Mouse (Mus musculus): ENCODE data around the gene Cask. TPM values are rescaled to one million over a fixed set of nuclear protein-coding genes. Genes with fewer than 3 reads are reported as not detected.

Gene Cask
- polyA plus RNA-seq, 1 experiment from 2014 or later = 27.3 TPM

GRCm38 (mm10) chrX:13846653-13847501 lies 4.3 kb downstream of the Cask start:
- H3K36me3 ChIP-seq (ENCODE audit: control insufficient read depth, insufficient read depth, low read length) = no peaks in the 10 kb centered on the region
- 18% methylated on average over 54 of the region's 59 CpGs for WGBS
- H3K9ac ChIP-seq (replicated peaks; ENCODE audit: low read depth, low read length) = peak overlapping the region; percentile 21; the same call in 1 of the 2 replicates
- no peaks in the 10 kb centered on the region for H3K27me3 ChIP-seq (ENCODE audit: control insufficient read depth, insufficient read depth, low read length)
- peak overlapping the region; percentile 77; the same call in 1 of the 2 replicates for H3K27ac ChIP-seq (ENCODE audit: low read length)
- no peaks in the 10 kb centered on the region for H3K4me1 ChIP-seq (ENCODE audit: control insufficient read depth, insufficient read depth, low read length)
- peak; percentile 94 for ATAC-seq (ENCODE audit: insufficient number of reproducible peaks, insufficient read depth, low FRiP score, low read depth)
- no peaks in the 10 kb centered on the region for H3K9me3 ChIP-seq (ENCODE audit: control insufficient read depth, low read depth, low read length)
- peak overlapping the region; percentile 47 for H3K4me2 ChIP-seq (replicated peaks; ENCODE audit: low read depth, low read length)
- H3K4me3 ChIP-seq (ENCODE audit: low read depth, low read length) = peak overlapping the region; percentile 57

GRCm38 (mm10) chrX:13845858-13846652 lies 5.1 kb downstream of the Cask start:
- Histone ChIP-seq H3K27me3 (ENCODE audit: control insufficient read depth, insufficient read depth, low read length) (no peaks in the 10 kb centered on the region), H3K4me1 (ENCODE audit: control insufficient read depth, insufficient read depth, low read length) (no peaks in the 10 kb centered on the region), H3K27ac (ENCODE audit: low read length) (peak overlapping the region; percentile 77; the same call in 1 of the 2 replicates), H3K9me3 (ENCODE audit: control insufficient read depth, low read depth, low read length) (no peaks in the 10 kb centered on the region), H3K36me3 (ENCODE audit: control insufficient read depth, insufficient read depth, low read length) (no peaks in the 10 kb centered on the region), H3K9ac (replicated peaks; ENCODE audit: low read depth, low read length) (peak overlapping the region; percentile 76), H3K4me2 (replicated peaks; ENCODE audit: low read depth, low read length) (peak overlapping the region; percentile 42), H3K4me3 (ENCODE audit: low read depth, low read length) (peak overlapping the region; percentile 57)
- peak; percentile 51; the same call in 1 of the 2 replicates for ATAC-seq (ENCODE audit: insufficient number of reproducible peaks, insufficient read depth, low FRiP score, low read depth)
- 25% methylated on average over 70 of the region's 100 CpGs for WGBS

GRCm38 (mm10) chrX:13845141-13845857 lies 5.9 kb downstream of the Cask start:
- no peaks in the 10 kb centered on the region for H3K36me3 ChIP-seq (ENCODE audit: control insufficient read depth, insufficient read depth, low read length)
- ATAC-seq (ENCODE audit: insufficient number of reproducible peaks, insufficient read depth, low FRiP score, low read depth) = no peak
- WGBS = 22% methylated on average over 22 of the region's 22 CpGs
- H3K4me1 ChIP-seq (ENCODE audit: control insufficient read depth, insufficient read depth, low read length) = no peaks in the 10 kb centered on the region
- no peaks in the 10 kb centered on the region for H3K27me3 ChIP-seq (ENCODE audit: control insufficient read depth, insufficient read depth, low read length)
- H3K4me3 ChIP-seq (ENCODE audit: low read depth, low read length) = peak overlapping the region; percentile 57
- no peaks in the 10 kb centered on the region for H3K9me3 ChIP-seq (ENCODE audit: control insufficient read depth, low read depth, low read length)
- H3K9ac ChIP-seq (replicated peaks; ENCODE audit: low read depth, low read length) = peak overlapping the region; percentile 76
- peak overlapping the region; percentile 77; the same call in 1 of the 2 replicates for H3K27ac ChIP-seq (ENCODE audit: low read length)
- peak overlapping the region; percentile 42 for H3K4me2 ChIP-seq (replicated peaks; ENCODE audit: low read depth, low read length)

- Histone ChIP-seq H3K4me1 (ENCODE audit: control insufficient read depth, insufficient read depth, low read length) (no peaks in the 10 kb centered on the region), H3K9ac (replicated peaks; ENCODE audit: low read depth, low read length) (no peak overlapping the region), H3K36me3 (ENCODE audit: control insufficient read depth, insufficient read depth, low read length) (no peaks in the 10 kb centered on the region), H3K27me3 (ENCODE audit: control insufficient read depth, insufficient read depth, low read length) (no peaks in the 10 kb centered on the region), H3K9me3 (ENCODE audit: control insufficient read depth, low read depth, low read length) (no peaks in the 10 kb centered on the region), H3K27ac (ENCODE audit: low read length) (no peak overlapping the region), H3K4me2 (replicated peaks; ENCODE audit: low read depth, low read length) (no peak overlapping the region), H3K4me3 (ENCODE audit: low read depth, low read length) (no peak overlapping the region)
- 64% methylated on average over 1 of the region's 1 CpGs for WGBS
- ATAC-seq (ENCODE audit: insufficient number of reproducible peaks, insufficient read depth, low FRiP score, low read depth) = no peak
These were observed 28.4 kb downstream of the Cask start for GRCm38 (mm10) chrX:13822792-13823191.

- Histone ChIP-seq H3K4me2 (replicated peaks; ENCODE audit: low read depth, low read length) (no peak overlapping the region), H3K27ac (ENCODE audit: low read length) (no peak overlapping the region), H3K4me1 (ENCODE audit: control insufficient read depth, insufficient read depth, low read length) (no peaks in the 10 kb centered on the region), H3K9ac (replicated peaks; ENCODE audit: low read depth, low read length) (no peak overlapping the region), H3K36me3 (ENCODE audit: control insufficient read depth, insufficient read depth, low read length) (no peaks in the 10 kb centered on the region), H3K9me3 (ENCODE audit: control insufficient read depth, low read depth, low read length) (no peaks in the 10 kb centered on the region), H3K27me3 (ENCODE audit: control insufficient read depth, insufficient read depth, low read length) (no peaks in the 10 kb centered on the region), H3K4me3 (ENCODE audit: low read depth, low read length) (no peak overlapping the region)
- ATAC-seq (ENCODE audit: insufficient number of reproducible peaks, insufficient read depth, low FRiP score, low read depth) = no peak
- WGBS = 62% methylated on average over 2 of the region's 2 CpGs
These were observed 52.4 kb downstream of the Cask start for GRCm38 (mm10) chrX:13798754-13799153.

GRCm38 (mm10) chrX:13765672-13766071 lies 85.5 kb downstream of the Cask start:
- H3K27ac ChIP-seq (ENCODE audit: low read length) = no peak overlapping the region
- no peaks in the 10 kb centered on the region for H3K36me3 ChIP-seq (ENCODE audit: control insufficient read depth, insufficient read depth, low read length)
- H3K9me3 ChIP-seq (ENCODE audit: control insufficient read depth, low read depth, low read length) = no peaks in the 10 kb centered on the region
- 92% methylated on average over 1 of the region's 1 CpGs for WGBS
- no peak overlapping the region for H3K4me2 ChIP-seq (replicated peaks; ENCODE audit: low read depth, low read length)
- no peaks in the 10 kb centered on the region for H3K4me1 ChIP-seq (ENCODE audit: control insufficient read depth, insufficient read depth, low read length)
- no peak for ATAC-seq (ENCODE audit: insufficient number of reproducible peaks, insufficient read depth, low FRiP score, low read depth)
- no peak overlapping the region for H3K9ac ChIP-seq (replicated peaks; ENCODE audit: low read depth, low read length)
- H3K27me3 ChIP-seq (ENCODE audit: control insufficient read depth, insufficient read depth, low read length) = no peaks in the 10 kb centered on the region
- no peak overlapping the region for H3K4me3 ChIP-seq (ENCODE audit: low read depth, low read length)

- no peaks in the 10 kb centered on the region for H3K9me3 ChIP-seq (ENCODE audit: control insufficient read depth, low read depth, low read length)
- H3K27me3 ChIP-seq (ENCODE audit: control insufficient read depth, insufficient read depth, low read length) = no peaks in the 10 kb centered on the region
- no peak overlapping the region for H3K4me2 ChIP-seq (replicated peaks; ENCODE audit: low read depth, low read length)
- WGBS = 67% methylated on average over 1 of the region's 1 CpGs
- H3K4me1 ChIP-seq (ENCODE audit: control insufficient read depth, insufficient read depth, low read length) = no peaks in the 10 kb centered on the region
- H3K27ac ChIP-seq (ENCODE audit: low read length) = no peak overlapping the region
- H3K4me3 ChIP-seq (ENCODE audit: low read depth, low read length) = no peak overlapping the region
- H3K36me3 ChIP-seq (ENCODE audit: control insufficient read depth, insufficient read depth, low read length) = no peaks in the 10 kb centered on the region
- no peak overlapping the region for H3K9ac ChIP-seq (replicated peaks; ENCODE audit: low read depth, low read length)
- no peak for ATAC-seq (ENCODE audit: insufficient number of reproducible peaks, insufficient read depth, low FRiP score, low read depth)
These were observed 86.1 kb downstream of the Cask start for GRCm38 (mm10) chrX:13765024-13765423.
